Mouse (Mus musculus) brain, embryonic 14.5 days (tissue): ENCODE measurements around the gene S1pr3.

Experiments
- CTCF ChIP-seq: fragments of 200-500 bp; IDR thresholded peaks from 2 replicates; pipeline ENCODE4 v1.5.1; 2012; ENCODE audit warnings: inconsistent platforms, mild to moderate bottlenecking, moderate library complexity, borderline replicate concordance; ENCODE audit not compliant: insufficient read depth, insufficient read length; ENCODE audit errors: extremely low read depth
- POLR2A ChIP-seq: fragments of 200-500 bp; IDR thresholded peaks from 2 replicates; pipeline ENCODE4 v1.6.1; 2012; ENCODE audit warnings: mild to moderate bottlenecking, inconsistent platforms, borderline replicate concordance; ENCODE audit not compliant: poor library complexity, insufficient read depth, insufficient read length, severe bottlenecking; ENCODE audit errors: extremely low read depth

- TF ChIP-seq CTCF (no peak), POLR2A (no peak)
Measured at GRCm38 (mm10) chr13:51408519-51409001, at the start of gene S1pr3.
